Mouse (Mus musculus) C2C12 (cell line): Measurements from ENCODE around the gene Gm20388.

ENCODE experiments used
- CTCF ChIP-seq: IDR thresholded peaks from one replicate; pipeline ENCODE4 v1.5.1; 2011; ENCODE audit not compliant: control insufficient read depth, insufficient read depth, insufficient read length
- MYOG ChIP-seq: IDR thresholded peaks from one replicate; pipeline ENCODE4 v1.6.1; 2011; ENCODE audit not compliant: control insufficient read depth, insufficient read length; ENCODE audit errors: extremely low read depth
- USF1 ChIP-seq: IDR thresholded peaks from one replicate; pipeline ENCODE4 v1.6.1; 2011; ENCODE audit warnings: low read depth, mild to moderate bottlenecking, control low read depth, moderate library complexity

DNA sequence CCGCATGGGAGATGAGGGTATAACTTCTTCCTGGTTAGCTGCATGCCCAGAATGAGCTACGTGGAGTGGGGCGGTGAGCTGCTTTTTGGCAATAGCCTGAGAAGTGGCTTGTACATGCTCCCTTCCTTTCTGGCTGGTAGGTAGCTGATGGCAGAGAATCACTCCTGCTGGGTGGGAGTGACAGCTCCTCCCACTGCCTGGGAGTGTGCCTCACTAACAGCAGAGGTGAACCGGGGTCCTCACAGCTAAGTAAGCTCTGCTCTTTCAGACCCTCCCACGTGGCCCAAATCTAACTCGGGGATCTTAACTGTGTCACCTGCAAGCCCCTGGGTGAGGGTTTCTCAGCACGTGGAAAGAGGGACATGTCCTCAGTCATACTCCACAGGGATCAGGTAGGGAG lies 3321.9 kb downstream of the Gm20388 start:
- TF ChIP-seq CTCF (no peak), USF1 (no peak), MYOG (no peak)
